Mouse (Mus musculus) myocyte (in vitro differentiated cells): ENCODE results near the gene Zdhhc16. TPM values are rescaled to one million over a fixed set of nuclear protein-coding genes. Genes with fewer than 3 reads are reported as not detected.

Source experiments
- H3K27me3 ChIP-seq: one replicate; pipeline ENCODE4 v1.6.1; 2011; ENCODE audit not compliant: control insufficient read depth, insufficient read depth, insufficient read length
- H3K36me3 ChIP-seq: one replicate; pipeline ENCODE4 v1.6.1; 2011; ENCODE audit not compliant: control insufficient read depth, insufficient read depth
- H3K4me2 ChIP-seq: one replicate; pipeline ENCODE4 v1.6.1; 2011; ENCODE audit warnings: low read depth, control low read depth
- H3K4me3 ChIP-seq: one replicate; pipeline ENCODE4 v1.5.1; 2011; ENCODE audit warnings: mild to moderate bottlenecking, control low read depth, moderate library complexity
- H3K79me2 ChIP-seq: one replicate; pipeline ENCODE4 v1.6.1; 2011; ENCODE audit not compliant: control insufficient read depth, insufficient read depth
- H3ac ChIP-seq: one replicate; pipeline ENCODE4 v1.6.1; 2011; ENCODE audit not compliant: control insufficient read depth, insufficient read length
- CEBPB ChIP-seq: IDR thresholded peaks from 2 replicates; pipeline ENCODE4 v1.6.1; 2011; ENCODE audit warnings: mild to moderate bottlenecking, moderate library complexity; ENCODE audit not compliant: poor library complexity, insufficient read depth, severe bottlenecking
- E2F4 ChIP-seq: IDR thresholded peaks from one replicate; pipeline ENCODE4 v1.6.1; 2011; ENCODE audit warnings: mild to moderate bottlenecking, control low read depth, moderate library complexity; ENCODE audit not compliant: insufficient read depth
- MAX ChIP-seq: IDR thresholded peaks from one replicate; pipeline ENCODE4 v1.6.1; 2011; ENCODE audit warnings: low read depth, mild to moderate bottlenecking, control low read depth
- MYOD1 ChIP-seq, 3 experiments: IDR thresholded peaks; one replicate each; pipeline ENCODE4 v1.6.1; 2011; ENCODE audit warnings: control low read depth in 2 of 3, low read depth in 2 of 3, mild to moderate bottlenecking in 2 of 3, moderate library complexity in 1 of 3; ENCODE audit not compliant: insufficient read length in 2 of 3, control insufficient read depth in 1 of 3
- MYOG ChIP-seq, 3 experiments: IDR thresholded peaks; one replicate each; pipeline ENCODE4 v1.6.1; 2011; ENCODE audit warnings: control low read depth in 2 of 3, low read depth in 2 of 3, mild to moderate bottlenecking in 2 of 3; ENCODE audit not compliant: insufficient read length in 2 of 3, control insufficient read depth in 1 of 3, insufficient read depth in 1 of 3
- POLR2A ChIP-seq: IDR thresholded peaks from one replicate; pipeline ENCODE4 v1.6.1; 2011; ENCODE audit warnings: low read depth, mild to moderate bottlenecking, control low read depth, moderate library complexity; ENCODE audit not compliant: insufficient read length
- POLR2AphosphoS2 ChIP-seq: IDR thresholded peaks from one replicate; pipeline ENCODE4 v1.6.1; 2011; ENCODE audit warnings: low read depth, control low read depth; ENCODE audit not compliant: insufficient read length
- REST ChIP-seq: IDR thresholded peaks from one replicate; pipeline ENCODE4 v1.6.1; 2011; ENCODE audit warnings: mild to moderate bottlenecking, control low read depth, moderate library complexity; ENCODE audit not compliant: insufficient read depth, insufficient read length
- SRF ChIP-seq: IDR thresholded peaks from one replicate; pipeline ENCODE4 v1.6.1; 2011; ENCODE audit warnings: low read depth; ENCODE audit not compliant: control insufficient read depth, insufficient read length
- TCF12 ChIP-seq: IDR thresholded peaks from one replicate; pipeline ENCODE4 v1.6.1; 2011; ENCODE audit warnings: mild to moderate bottlenecking, control low read depth; ENCODE audit not compliant: poor library complexity, insufficient read depth, severe bottlenecking
- TCF3 ChIP-seq: IDR thresholded peaks from one replicate; pipeline ENCODE4 v1.6.1; 2011; ENCODE audit warnings: low read depth, control low read depth; ENCODE audit not compliant: insufficient read length
- USF1 ChIP-seq: IDR thresholded peaks from one replicate; pipeline ENCODE4 v1.6.1; 2011; ENCODE audit warnings: low read depth, mild to moderate bottlenecking, control low read depth, moderate library complexity
- polyA plus RNA-seq: library from polyadenylated mRNA; unstranded; fragments of >200 nt; fragmentation: generic; extraction: Trizol; gene quantifications from one replicate; pipeline ENCODE4 v1.2.1, GENCODE M21; 2012; ENCODE audit warnings: missing spikeins

Gene Zdhhc16
- polyA plus RNA-seq, 1 experiment, result 124 TPM

DNA sequence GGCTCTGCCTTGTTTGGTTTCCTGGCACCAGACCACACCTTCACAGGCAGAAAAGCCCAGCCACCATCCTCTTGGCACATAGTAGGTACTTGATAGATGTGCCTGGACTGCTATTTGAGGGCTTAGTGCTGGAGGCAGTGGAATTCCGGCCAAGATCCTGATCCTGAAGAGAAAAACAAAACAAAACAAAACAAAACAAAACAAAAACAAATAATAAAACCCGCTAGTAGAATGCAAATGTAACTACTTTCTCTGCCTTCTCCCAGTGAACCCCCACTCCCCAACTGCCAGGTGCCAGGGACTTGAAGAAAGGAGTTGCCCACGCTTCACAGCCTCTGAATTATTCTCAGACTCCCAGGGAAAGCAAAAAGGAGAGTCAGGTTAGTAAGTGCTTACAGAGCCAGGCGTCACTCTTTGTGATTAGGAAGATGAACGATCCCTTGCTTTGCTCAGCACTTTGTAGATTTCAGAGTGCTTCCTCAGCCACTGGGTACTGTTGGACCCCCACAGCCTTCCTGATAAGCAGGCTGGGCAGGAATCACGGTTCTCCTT lies 58.7 kb downstream of the Zdhhc16 start:
- Histone ChIP-seq H3K4me2 (peak overlapping the region; percentile 71), H3K79me2 (peaks cover 91% of the 10 kb centered on the region), H3K4me3 (no peak overlapping the region), H3K36me3 (peaks cover 7% of the 10 kb centered on the region), H3K27me3 (no peaks in the 10 kb centered on the region), H3ac (no peak overlapping the region)
- TF ChIP-seq CEBPB (no peak), E2F4 (no peak), TCF3 (no peak), MYOG (IDR thresholded peaks at IDR 0.05; ENCODE audit: control insufficient read depth in 1 of 3, insufficient read depth in 1 of 3, insufficient read length in 2 of 3, low read depth in 2 of 3) (no peak), POLR2A (no peak), MAX (no peak)

GRCm38 (mm10) chr19:41992971-41993370 lies 59.7 kb downstream of the Zdhhc16 start:
- H3K79me2 ChIP-seq, result peaks cover 91% of the 10 kb centered on the region
- peaks cover 7% of the 10 kb centered on the region for H3K36me3 ChIP-seq
- no peak overlapping the region for H3ac ChIP-seq
- peak overlapping the region; percentile 71 for H3K4me2 ChIP-seq
- TF ChIP-seq REST (no peak), USF1 (no peak), MYOG (IDR thresholded peaks at IDR 0.05; ENCODE audit: control insufficient read depth in 1 of 3, insufficient read depth in 1 of 3, insufficient read length in 2 of 3, low read depth in 2 of 3) (no peak), POLR2A (no peak), MAX (no peak), MYOD1 (IDR thresholded peaks at IDR 0.05; ENCODE audit: control insufficient read depth in 1 of 3, insufficient read length in 2 of 3, low read depth in 2 of 3) (no peak), POLR2AphosphoS2 (no peak), E2F4 (no peak), TCF3 (no peak), SRF (no peak), CEBPB (no peak), TCF12 (no peak)
- no peak overlapping the region for H3K4me3 ChIP-seq
- H3K27me3 ChIP-seq, result no peaks in the 10 kb centered on the region

- H3K4me2 ChIP-seq, result peak overlapping the region; percentile 71
- no peaks in the 10 kb centered on the region for H3K27me3 ChIP-seq
- H3K79me2 ChIP-seq, result peaks cover 89% of the 10 kb centered on the region
- peaks cover 3% of the 10 kb centered on the region for H3K36me3 ChIP-seq
- no peak overlapping the region for H3ac ChIP-seq
- no peak for TF ChIP-seq POLR2A
- TF ChIP-seq MYOG (IDR thresholded peaks at IDR 0.05; ENCODE audit: control insufficient read depth in 1 of 3, insufficient read depth in 1 of 3, insufficient read length in 2 of 3, low read depth in 2 of 3), result peak in 1 of 3 experiments; percentile 9
- peak; percentile 46 to 89 (median 67) for TF ChIP-seq MYOD1 (IDR thresholded peaks at IDR 0.05; ENCODE audit: control insufficient read depth in 1 of 3, insufficient read length in 2 of 3, low read depth in 2 of 3)
- no peak for TF ChIP-seq TCF12
- no peak for TF ChIP-seq SRF
- TF ChIP-seq CEBPB, result 0 out of 2 replicates have a peak, but pooled peaks have one; percentile 21
- H3K4me3 ChIP-seq, result no peak overlapping the region
Observed at GRCm38 (mm10) chr19:41993484-41993883, 60.2 kb downstream of the Zdhhc16 start.

Other genes with a start within 250 kb of the Zdhhc16 start
- gene Slit1, start 189.8 kb upstream of the Zdhhc16 start, polyA plus RNA-seq, result 0.80 TPM
- gene Arhgap19, start 131.4 kb upstream of the Zdhhc16 start, polyA plus RNA-seq, result 4.4 TPM
- 0.19 TPM for gene Frat1, start 103.5 kb upstream of the Zdhhc16 start, polyA plus RNA-seq
- 0.79 TPM for gene Frat2, start 85.3 kb upstream of the Zdhhc16 start, polyA plus RNA-seq
- gene Rrp12, start 37.3 kb upstream of the Zdhhc16 start, polyA plus RNA-seq, result 45.4 TPM
- gene Pgam1, start 21.6 kb upstream of the Zdhhc16 start, polyA plus RNA-seq, result 552 TPM
- 49.4 TPM for gene Exosc1, start 57 bp upstream of the Zdhhc16 start, polyA plus RNA-seq
- 34.2 TPM for gene Mms19, start 47.7 kb downstream of the Zdhhc16 start, polyA plus RNA-seq
- gene Ubtd1, start 48.3 kb downstream of the Zdhhc16 start, polyA plus RNA-seq, result 141 TPM
- gene Ankrd2, start 102.5 kb downstream of the Zdhhc16 start, polyA plus RNA-seq, result 110 TPM
- gene Hoga1, start 112.1 kb downstream of the Zdhhc16 start, polyA plus RNA-seq, result 2.4 TPM
- 0.30 TPM for gene 4933411K16Rik, start 118.8 kb downstream of the Zdhhc16 start, polyA plus RNA-seq
- gene Morn4, start 152.9 kb downstream of the Zdhhc16 start, polyA plus RNA-seq, result 32.3 TPM
- gene Pi4k2a, start 157.0 kb downstream of the Zdhhc16 start, polyA plus RNA-seq, result 37.5 TPM
- 128 TPM for gene Avpi1, start 195.6 kb downstream of the Zdhhc16 start, polyA plus RNA-seq
- 36.1 TPM for gene Marveld1, start 213.9 kb downstream of the Zdhhc16 start, polyA plus RNA-seq
- 22.4 TPM for gene Zfyve27, start 230.5 kb downstream of the Zdhhc16 start, polyA plus RNA-seq